Mouse (Mus musculus) adrenal gland (tissue): ENCODE data around the gene Them5.

ENCODE experiments used
- intact Hi-C: fragments of 180-260 bp; cut with DNase I; formaldehyde crosslinking; loops from one replicate; pipeline ENCODE4 v1.15.1; 2025
- long read RNA-seq, 2 experiments: library from polyadenylated mRNA; unstranded; transcript quantifications; one replicate each; pipeline ENCODE4 v2.0.0; 2020; ENCODE audit warnings: borderline replicate concordance in 1 of 2; ENCODE audit not compliant: insufficient replicate concordance in 1 of 2

The Them5 gene
- long read RNA-seq, experiment 1, result 0 reads
- long read RNA-seq, experiment 2, result 0 reads

DNA sequence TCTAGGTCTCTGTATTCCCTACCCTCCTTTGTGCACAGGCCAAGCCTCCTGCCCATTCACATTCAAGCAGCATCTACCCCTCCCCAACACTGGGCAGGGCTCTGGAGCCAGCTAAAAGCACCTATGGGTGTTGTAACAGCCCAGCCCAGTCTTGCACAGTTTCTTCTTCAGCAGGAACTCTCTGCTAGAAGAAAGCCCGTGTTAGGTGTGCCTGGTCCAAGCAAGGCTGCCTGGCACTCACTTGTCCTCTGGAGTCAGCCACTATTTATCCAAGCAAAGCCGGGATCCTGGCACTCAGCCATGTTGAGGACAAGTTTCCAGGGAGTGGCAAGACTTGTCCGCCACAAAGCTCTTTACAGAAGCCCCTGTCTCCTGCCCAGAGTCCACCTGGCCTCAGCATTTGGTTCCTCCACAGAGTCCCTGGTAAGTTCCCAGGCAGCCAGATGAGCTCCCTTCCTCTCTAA, at the start of gene Them5:
TSS of gene Them5 (plus strand) at position 141 of the 464 bp plus-strand sequence.
- intact Hi-C loops, result no loop called here

DNA sequence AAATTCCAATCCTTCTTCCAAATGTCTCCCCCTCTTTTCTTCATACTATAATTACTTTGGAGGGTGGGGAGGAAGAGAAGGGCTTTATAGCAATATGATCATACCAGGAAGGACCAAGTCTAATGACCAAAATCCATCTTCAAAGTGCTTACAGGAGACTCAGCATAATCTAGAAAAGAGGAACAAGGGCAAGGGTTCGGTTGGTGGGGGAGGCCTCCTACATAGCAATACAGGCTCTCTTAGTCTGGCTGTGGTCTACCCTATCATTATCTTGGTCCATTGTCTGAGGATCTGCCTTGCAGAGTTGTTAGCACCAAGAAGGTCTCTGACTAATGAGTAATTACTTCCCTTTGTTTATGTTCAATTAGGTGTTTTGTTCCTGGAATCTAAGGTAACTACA, 36.4 kb upstream of the Them5 start:
- intact Hi-C loops, result no loop called here

DNA sequence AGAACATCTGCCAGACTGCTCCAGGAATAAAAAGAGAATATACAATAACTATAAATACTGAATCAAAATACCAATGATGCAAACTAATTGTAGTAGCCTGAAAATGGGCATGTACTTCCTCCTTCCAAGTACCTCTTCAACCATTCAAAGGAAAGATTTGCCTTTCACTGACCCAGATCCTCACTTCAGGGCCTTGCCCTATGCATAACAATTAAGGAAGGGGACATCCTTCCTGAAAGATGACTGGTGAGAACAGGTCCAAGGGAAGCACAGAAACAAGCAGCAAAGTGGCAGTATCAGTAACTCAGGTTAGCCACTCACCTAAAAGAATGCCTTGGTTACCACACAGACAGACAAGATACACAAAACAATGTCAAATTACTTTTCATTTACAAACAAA, 34.9 kb upstream of the Them5 start:
- intact Hi-C loops, result no loop called here

DNA sequence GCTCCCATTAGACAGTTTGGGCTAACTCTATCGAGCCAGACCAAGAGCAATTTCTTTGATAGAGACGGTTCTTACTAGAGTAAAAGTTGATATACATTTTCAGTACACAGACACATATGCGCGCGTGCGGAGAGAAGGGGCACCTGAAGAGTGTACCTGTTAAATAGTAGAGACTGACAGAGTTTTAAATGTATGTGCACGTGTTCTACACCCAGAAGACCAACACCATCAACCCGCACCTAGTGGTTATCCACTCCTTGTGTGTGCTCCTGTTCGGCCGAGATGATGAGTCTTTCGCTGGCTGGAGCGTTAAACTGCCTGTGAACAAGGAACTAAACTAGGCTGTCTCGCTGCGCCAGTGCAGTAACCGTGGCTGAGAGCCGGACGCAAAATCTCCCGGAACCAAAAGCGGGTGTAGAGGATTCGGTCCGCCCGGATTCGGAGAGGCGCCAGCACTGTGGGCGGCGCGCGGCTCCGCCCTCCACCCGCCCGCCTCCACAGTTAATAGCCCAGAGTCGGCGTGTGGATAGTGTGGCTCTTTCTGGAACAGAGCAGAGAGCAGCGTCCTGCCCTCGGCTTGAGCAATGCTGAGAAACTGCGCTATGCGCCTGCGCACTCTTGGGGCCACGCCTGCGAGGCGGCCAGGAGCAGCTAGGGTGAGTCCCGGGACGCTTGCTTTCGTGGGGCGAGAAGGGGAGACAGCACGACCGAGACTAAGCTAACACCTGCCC, 32.1 kb upstream of the Them5 start, which contains the start of gene Them4:
TSS of gene Them4 (plus strand) at position 457 of the 731 bp plus-strand sequence.
- intact Hi-C loops, result no loop called here

DNA sequence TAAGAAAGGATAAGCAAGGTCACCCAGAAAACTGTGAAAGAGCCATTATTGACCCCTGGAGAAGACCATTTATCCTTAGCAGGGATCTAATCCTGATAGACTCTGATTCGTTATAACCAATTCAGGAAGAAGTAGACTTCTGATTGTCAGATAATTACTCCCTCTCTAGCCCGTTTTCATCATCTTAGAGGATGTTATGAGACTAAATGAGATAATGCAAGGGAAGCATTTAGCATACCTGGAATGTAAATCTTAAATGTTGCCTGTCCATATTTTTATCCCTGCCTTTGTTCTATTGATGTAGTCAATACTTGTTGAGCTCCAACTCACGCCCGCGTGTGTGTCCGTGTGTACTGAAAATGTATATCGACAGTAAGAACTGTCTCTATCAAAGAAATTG, 31.4 kb upstream of the Them5 start:
- intact Hi-C loops, result no loop called here

DNA sequence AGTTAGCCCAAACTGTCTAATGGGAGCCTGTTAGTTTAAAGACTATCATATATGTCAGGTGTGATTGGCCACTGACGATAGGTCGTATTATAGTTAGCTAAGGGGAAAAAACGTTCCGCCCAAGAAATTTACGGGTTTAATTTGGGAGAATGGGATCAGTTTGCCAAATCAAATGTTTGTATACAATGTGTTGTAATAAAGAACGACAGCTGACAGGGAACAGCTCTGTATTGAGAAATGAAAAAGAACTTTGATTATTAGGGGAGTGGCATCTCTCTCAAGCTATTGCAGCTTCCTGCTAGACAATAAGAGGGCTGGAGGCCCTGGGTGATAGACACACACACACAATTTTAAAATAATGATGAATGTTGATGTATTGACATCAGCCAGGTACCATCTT, 31.0 kb upstream of the Them5 start:
- intact Hi-C loops, result no loop called here

DNA sequence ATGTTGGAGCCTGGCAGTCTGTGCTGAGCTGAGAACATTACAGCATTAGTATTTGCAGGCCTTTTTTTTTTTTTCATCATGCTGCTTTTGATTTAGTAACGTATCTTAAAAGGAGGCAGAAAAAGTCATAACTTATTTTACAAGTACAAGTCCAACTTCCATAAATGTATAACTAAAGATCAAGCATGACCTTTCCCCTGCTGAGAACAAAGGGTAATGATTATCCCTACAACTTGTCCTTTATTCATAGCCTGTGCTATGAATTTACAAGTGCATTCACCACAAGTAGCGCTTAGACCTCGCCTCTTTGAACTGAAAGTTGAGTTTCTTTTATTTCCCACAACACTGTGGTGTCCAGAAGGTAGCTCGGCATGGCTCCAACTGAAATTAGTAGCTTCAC, 30.5 kb upstream of the Them5 start:
- intact Hi-C loops, result no loop called here

DNA sequence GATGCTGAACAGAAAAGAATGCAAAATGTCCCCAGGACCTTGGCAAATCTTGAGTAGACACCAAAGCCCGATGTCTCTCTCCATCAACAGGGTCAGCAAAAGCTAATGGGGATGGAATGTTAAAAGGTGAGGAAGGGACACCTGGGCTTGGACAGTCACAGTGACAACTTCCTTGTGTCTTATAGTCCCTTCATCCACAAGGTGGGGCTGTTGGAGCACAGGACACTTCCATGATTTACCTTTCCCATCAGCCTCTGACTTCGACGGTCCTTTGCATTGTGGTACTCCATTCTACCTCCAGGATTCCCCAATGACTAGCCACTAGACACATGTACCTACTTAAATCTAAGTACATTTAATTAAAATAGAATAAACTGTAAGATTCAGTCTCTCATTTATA, 13.2 kb upstream of the Them5 start:
- intact Hi-C loops, result no loop called here

DNA sequence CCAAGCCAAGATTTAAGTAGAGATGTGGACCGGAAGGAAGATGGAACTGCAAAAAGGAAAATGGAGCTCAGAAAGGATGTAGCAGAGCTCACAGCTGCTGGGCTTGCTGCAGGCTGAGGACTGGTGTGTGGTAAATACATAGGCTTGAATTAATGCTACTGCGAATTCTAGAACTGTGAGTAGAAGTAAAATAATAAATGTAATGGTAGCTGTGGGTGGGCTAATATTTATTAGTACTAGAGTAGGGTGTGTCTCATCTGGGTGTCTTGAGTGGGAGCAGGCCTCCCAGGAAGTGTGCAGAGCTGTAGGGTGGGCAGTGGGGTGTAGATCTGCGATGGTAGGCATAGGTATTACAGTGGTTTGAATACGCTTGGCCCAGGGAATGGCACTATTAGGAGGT, 7.5 kb upstream of the Them5 start:
- intact Hi-C loops, result no loop called here

DNA sequence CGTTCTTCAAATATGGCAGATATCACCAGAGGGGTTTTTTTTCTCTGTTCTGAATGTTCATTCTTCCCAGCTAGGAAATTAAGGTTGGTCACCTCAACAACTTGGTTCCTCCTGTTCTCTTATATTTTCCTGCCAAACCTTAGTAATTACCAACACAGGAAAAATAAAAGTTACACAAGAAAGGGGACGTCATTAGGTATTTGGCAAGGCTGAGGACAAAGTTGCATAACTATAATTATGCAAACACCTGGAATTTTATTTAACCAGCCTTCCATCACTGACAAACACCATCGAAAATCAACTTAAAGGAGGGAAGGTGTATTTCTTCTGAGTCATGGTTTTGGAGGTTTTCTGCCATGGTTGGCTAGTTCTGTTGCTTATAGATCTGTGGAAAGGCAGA, 3.4 kb upstream of the Them5 start:
- intact Hi-C loops, result no loop called here

DNA sequence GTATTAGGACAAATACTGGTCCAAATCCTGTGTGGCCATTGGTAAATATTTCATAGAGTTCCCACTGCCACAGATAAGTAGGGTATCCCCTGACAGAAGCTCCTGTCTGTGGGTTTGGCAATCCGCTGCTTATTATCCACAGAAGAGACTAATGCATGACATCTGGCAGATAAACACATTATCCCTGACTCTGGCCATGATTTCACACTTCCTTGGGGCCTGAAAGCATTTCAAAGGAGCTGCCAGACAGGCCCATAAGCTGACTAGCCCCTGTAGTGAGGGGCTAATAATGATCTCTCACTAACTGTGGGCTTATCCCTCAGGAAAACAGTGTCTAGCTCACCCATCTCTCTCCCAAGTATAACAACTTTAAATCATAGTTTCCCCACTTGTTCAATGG, 653 bp downstream of the Them5 start:
- intact Hi-C loops, result no loop called here

DNA sequence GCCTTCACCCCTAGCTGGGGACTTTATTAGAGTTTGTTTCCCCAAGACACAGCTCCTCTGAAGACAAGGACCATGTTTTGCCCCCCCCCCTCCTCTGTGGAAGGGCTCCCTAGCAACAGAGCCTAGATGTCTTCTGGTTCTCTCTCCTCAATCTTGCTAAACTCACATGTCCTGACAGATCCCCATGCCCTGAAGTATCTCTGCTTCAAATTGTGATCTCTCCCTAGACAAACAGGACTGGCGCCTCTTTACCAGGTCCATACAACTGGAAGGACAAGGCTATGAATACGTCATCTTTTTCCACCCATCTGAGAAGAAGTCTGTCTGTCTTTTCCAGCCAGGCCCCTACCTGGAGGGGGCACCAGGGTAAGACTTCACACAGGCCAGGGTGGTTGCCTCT, 2.3 kb downstream of the Them5 start:
- intact Hi-C loops, result no loop called here

DNA sequence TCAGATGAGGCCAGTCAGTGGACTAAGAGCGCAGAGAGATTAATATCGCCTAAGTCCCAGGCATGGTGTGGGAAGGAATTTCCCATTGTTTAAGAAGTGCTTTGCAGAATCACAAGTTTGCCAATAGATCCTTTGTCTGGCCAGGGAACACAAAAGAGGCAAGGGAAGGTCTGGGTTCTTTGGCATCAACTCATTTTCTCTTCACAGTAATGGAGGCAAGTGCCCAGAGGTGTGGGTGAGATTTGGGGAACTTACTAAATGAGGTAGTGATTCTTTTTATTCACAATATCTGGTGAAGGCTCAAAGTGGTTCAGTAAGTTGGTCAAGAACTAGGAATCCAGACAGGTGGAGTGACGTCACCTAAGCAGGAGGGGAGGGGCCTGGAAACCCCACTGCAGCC, 3.0 kb downstream of the Them5 start:
- intact Hi-C loops, result no loop called here

DNA sequence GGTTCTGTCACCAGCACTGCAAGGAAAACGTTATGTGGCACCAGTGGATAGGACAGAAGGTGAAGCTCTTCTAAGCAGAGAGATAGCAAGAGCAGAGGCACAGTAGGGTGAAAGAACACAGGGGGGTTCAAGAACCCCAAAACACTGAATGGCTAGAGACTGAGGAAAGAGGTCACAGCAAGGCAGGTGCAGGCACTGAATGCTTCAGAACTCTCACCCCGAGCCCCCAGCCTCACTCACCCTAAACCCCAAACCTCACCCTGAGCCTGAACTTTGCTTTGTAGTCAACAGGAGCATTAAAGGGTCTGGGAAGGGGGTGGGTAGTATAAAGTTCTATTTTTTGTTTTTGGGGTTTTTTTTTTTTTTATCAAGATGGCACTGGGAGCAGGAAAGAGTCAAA, 6.2 kb downstream of the Them5 start:
- intact Hi-C loops, result no loop called here

DNA sequence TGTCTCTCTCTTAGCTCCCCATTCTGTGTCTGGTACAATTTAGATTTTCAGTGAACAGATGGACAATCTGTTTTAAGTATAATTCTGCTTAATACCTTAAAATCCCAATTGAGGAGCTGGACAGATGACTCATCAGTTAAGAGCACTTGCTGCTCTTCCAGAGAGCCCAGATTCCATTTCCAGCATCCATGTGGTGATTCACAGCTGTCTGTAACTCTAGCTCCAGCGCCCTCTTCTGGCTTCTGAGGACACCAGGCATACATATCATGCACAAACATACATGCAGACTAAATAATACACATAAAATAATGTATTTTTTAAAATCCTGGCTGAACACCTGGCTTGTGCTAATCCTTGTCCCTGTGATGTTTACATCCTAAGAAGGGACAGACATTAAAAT, 18.9 kb downstream of the Them5 start:
- intact Hi-C loops, result no loop called here

DNA sequence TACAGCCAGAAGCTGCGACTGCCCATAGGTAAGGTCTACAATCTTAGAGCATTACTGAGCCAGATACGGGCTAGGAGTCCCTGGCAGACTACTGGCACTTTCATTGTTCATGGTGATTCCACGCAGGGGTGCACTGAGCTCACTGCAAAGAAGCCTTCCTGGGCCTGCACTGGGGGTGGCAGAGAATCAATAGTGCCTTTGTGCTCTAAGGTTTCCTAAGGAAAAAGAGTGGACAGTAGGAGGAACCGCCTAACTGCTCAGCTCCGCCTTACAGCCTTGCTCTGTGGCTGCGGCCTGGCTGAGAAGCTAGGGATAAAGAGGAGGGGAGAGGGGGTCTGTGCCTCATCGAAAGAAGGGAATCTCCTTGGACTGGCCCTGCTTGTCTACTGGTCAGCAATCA, 20.2 kb downstream of the Them5 start, which contains the start of gene C2cd4d:
TSS of gene C2cd4d (plus strand) at position 301 of the 400 bp plus-strand sequence.
- intact Hi-C loops, result no loop called here

DNA sequence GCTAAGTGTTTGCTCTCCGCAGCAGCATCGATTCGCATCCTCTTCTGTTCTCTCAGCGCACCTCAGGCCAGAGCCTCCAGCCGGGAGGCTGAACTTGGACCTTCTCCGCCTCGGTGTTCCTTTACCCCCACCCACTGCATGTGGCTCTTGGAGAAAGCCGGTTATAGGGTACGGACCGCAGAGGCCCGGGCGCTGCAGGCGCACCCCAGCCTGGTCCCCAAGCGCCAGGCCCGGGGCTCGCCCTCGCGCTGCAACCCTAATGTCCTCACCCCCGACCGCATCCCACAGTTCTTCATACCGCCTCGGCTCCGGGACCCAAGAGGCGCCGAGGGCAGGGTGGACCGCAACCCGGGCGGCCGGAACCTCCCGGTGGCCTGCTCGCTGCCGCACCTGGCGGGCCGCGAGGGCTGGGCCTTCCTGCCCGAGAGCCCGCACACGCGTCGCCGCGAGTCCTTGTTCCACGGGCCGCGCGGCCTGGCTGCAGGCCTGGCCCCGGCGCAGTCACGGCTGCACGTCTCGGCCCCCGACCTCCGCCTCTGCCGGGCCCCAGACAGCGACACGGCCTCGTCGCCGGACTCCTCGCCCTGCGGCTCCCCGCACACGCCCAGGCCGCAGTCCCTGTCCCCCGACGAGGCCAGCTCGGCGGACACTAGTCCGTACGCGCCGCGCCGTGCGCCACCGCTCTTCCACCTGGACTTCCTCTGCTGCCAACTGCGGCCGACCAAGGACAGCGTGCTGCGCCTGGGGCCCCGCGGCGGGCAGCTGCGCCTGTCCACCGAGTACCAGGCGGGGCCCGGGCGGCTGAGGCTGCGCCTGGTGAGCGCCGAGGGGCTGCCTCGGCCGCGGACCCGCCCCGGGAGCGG, 21.6 kb downstream of the Them5 start:
- intact Hi-C loops, result no loop called here

DNA sequence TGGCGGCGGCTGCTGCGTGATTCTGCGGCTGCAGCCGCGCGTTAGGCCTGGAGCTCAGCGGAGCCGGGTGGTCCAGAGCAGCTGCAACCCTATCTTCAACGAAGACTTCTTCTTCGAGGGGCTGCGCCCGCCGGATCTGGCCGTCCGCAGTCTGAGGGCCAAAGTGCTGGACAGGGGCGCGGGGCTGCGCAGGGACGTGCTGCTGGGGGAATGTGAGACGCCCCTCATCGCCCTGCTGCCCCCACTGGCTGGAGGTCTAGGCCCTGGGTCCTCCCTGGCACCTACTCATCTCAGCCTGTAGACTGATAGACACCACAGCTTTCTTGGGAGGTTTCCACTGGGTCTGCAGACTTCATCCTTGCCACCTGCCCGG, 22.2 kb downstream of the Them5 start:
- intact Hi-C loops, result no loop called here

DNA sequence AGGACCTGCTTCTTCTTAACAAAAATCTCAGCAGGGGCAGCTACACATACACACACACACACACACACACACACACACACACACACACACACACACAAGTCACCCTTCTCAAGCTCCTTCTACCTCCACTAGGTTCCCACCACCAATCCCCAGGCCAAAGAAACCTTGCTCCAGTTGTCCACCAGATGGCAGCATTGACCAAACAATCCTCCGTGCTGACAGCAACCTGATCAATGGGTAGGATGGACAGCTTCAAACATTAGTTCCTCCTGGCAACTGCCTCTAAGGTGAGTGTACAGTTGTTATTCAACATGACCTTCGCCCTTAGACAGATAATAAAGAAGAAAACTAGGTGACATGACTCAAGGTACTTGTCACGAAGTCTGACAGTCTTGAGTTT, 24.9 kb downstream of the Them5 start:
- intact Hi-C loops, result loop anchor here (5.0 kb wide), 4 partner anchors 46 to 236 kb away; partner anchors contain the start of genes Mrpl9, Oaz3 and Tdrkh

DNA sequence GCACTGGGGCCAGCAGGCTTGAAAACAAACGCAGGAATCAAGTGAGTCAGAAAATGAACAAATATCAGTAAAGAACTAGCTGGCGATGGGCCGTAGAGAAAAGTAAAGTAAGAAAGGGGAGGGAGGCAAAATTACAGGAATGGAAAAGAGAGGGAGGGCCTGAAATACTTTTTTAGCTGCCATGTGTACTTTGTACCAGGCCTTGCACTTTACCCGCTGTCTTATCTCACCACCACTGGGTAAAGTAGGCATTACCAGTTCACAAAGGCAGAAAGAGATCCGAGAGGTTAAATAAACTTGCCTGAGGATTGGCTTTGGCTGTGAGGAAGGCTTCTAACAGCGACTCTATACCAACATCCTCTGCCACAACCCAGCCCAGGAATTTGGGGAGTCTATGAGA, 25.6 kb downstream of the Them5 start:
- intact Hi-C loops, result loop anchor here (5.0 kb wide), 4 partner anchors 45 to 235 kb away; partner anchors contain the start of genes Mrpl9, Oaz3 and Tdrkh

DNA sequence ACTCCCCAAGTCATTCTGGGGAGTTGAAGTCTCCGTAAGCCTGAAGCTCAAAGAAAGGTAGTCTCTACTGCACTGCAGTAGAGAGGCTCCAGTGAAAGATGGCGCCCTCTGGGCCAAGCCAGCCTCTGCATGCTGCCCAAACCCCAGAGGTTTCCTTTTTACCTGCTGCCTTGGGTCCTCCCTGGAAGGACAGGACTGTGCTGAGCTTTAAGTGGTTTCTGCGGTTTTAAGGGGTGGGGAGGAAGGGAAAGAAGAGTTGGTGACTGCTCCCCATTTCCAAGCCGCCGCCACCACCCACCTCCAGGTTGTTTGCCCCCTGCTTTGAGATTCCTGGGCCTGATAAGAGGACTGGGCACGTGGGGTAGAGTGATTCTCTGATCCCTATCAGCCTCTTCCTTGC, 26.7 kb downstream of the Them5 start:
- intact Hi-C loops, result loop anchor here (5.0 kb wide), 4 partner anchors 44 to 234 kb away; partner anchors contain the start of genes Mrpl9, Oaz3 and Tdrkh

DNA sequence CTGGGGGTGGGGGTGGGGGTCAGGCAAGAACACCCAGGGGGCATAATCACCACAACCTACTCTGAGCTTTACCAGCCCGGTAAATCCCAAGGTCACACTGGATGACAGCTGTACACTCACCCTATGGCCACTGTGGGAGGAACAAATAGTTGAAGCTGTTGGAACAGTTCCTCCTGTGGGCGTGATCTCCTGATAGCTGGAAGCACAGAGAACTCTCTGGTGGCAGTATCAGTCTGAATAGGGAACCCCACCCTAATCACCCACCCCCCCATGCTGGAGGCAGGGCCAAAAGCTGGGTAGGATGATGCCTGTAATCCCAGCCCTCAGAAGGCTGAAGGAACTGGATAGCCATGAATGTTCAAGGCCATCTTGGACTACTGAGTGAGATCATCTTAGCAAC, 27.8 kb downstream of the Them5 start:
- intact Hi-C loops, result loop anchor here (5.0 kb wide), 4 partner anchors 43 to 233 kb away; partner anchors contain the start of genes Mrpl9, Oaz3 and Tdrkh
